Comparison of ENCODE assay signal across 17 mouse cellular contexts in genomic region chr6:128046799-128047198, GRCm38 (mm10).
DNase-seq lines count a peak whose midpoint lies in the region; ATAC-seq and TF ChIP-seq lines count a peak whose summit lies in the region.
"Had no signal": no experiment of that assay in that cellular context is flagged by ENCODE, and none has a peak within 500 bp of the region (broad histone marks: within the 10 kb centered on the region; RNA-seq: fewer than 3 reads in every experiment).

No protein-coding gene starts in this region.

- intact Hi-C loops in heart, postnatal 10 days (cut with DNase I), result no loop called here
- intact Hi-C loops in left cerebral cortex, postnatal 14 days (cut with DNase I), result no loop called here

- H3K27me3 ChIP-seq in C2C12 (ENCODE audit: control insufficient read depth, insufficient read depth, insufficient read length), result no peaks in the 10 kb centered on the region
- H3K27me3 ChIP-seq in intestine, embryonic 16.5 days (replicated peaks; ENCODE audit: control insufficient read depth, insufficient read depth, low read length), result no peaks in the 10 kb centered on the region
- no peaks in the 10 kb centered on the region for H3K27me3 ChIP-seq in forebrain, embryonic 10.5 days (ENCODE audit: poor library complexity, severe bottlenecking)
- H3K27me3 ChIP-seq: forebrain, embryonic 15.5 days; limb, embryonic 13.5 days had no signal

- no peaks in the 10 kb centered on the region for H3K9me3 ChIP-seq in intestine, embryonic 16.5 days (ENCODE audit: control insufficient read depth, low read length)
- no peaks in the 10 kb centered on the region for H3K9me3 ChIP-seq in forebrain, embryonic 10.5 days
- H3K9me3 ChIP-seq: forebrain, embryonic 15.5 days; limb, embryonic 13.5 days had no signal

- H3K4me3 ChIP-seq in C2C12 (ENCODE audit: insufficient read depth, poor library complexity, severe bottlenecking), result no peak overlapping the region
- no peak overlapping the region for H3K4me3 ChIP-seq in intestine, embryonic 16.5 days (ENCODE audit: low read length)
- no peak overlapping the region for H3K4me3 ChIP-seq in forebrain, embryonic 10.5 days
- H3K4me3 ChIP-seq: forebrain, embryonic 15.5 days; limb, embryonic 13.5 days had no signal

- peak; percentile 32; the same call in 1 of the 2 replicates for ATAC-seq in frontal cortex, adult (ENCODE audit: low TSS enrichment)
- ATAC-seq in intestine, embryonic 16.5 days, result no peak
- ATAC-seq: forebrain, embryonic 15.5 days had no signal

- no peaks in the 10 kb centered on the region for H3K36me3 ChIP-seq in C2C12 (ENCODE audit: control insufficient read depth, insufficient read depth)
- H3K36me3 ChIP-seq in intestine, embryonic 16.5 days (ENCODE audit: control insufficient read depth, insufficient read depth, low read length), result no peaks in the 10 kb centered on the region
- H3K36me3 ChIP-seq in forebrain, embryonic 10.5 days (replicated peaks), result no peaks in the 10 kb centered on the region
- H3K36me3 ChIP-seq: forebrain, embryonic 15.5 days had no signal

- H3K79me2 ChIP-seq in C2C12 (ENCODE audit: control insufficient read depth, insufficient read depth), result no peaks in the 10 kb centered on the region

- no peak overlapping the region for H3K4me2 ChIP-seq in intestine, embryonic 16.5 days (ENCODE audit: low read depth, low read length)
- H3K4me2 ChIP-seq: forebrain, embryonic 15.5 days; limb, embryonic 13.5 days had no signal

- H3K27ac ChIP-seq in intestine, embryonic 16.5 days (ENCODE audit: low read length), result no peak overlapping the region
- no peak overlapping the region for H3K27ac ChIP-seq in forebrain, embryonic 10.5 days
- H3K27ac ChIP-seq: forebrain, embryonic 15.5 days; limb, embryonic 13.5 days; macrophage had no signal

- WGBS in intestine, embryonic 16.5 days, result 68% methylated on average over 6 of the region's 6 CpGs
- 82% methylated on average over 6 of the region's 6 CpGs for WGBS in forebrain, embryonic 10.5 days

- no peaks in the 10 kb centered on the region; the same call in 1 of the 2 replicates for H3K4me1 ChIP-seq in intestine, embryonic 16.5 days (ENCODE audit: control insufficient read depth, insufficient read depth, low read length)
- H3K4me1 ChIP-seq in forebrain, embryonic 10.5 days, result peaks cover 38% of the 10 kb centered on the region

- no peak overlapping the region for H3ac ChIP-seq in C2C12 (ENCODE audit: control insufficient read depth, insufficient read length, low read depth)

- TF ChIP-seq CTCF in C2C12 (IDR thresholded peaks at IDR 0.05; ENCODE audit: control insufficient read depth, insufficient read depth, insufficient read length), result no peak

- no peak overlapping the region for H3K9ac ChIP-seq in intestine, embryonic 16.5 days (ENCODE audit: low read depth, low read length)
- H3K9ac ChIP-seq: forebrain, embryonic 15.5 days; limb, embryonic 13.5 days had no signal

- DNase-seq in frontal cortex, postnatal 10 days (ENCODE audit: low spot score in 2 of 2), result no peak
- DNase-seq in heart, adult 8-10 months (ENCODE audit: low spot score), result peak; percentile 61
- peak; percentile 70 to 82 for DNase-seq in heart, postnatal 10 days
- DNase-seq in forebrain, embryonic 10.5 days (ENCODE audit: extremely low spot score, low spot score), result no peak
- DNase-seq in left cerebral cortex, postnatal 14 days (ENCODE audit: low spot score in 2 of 2), result no peak
- DNase-seq: adrenal gland, adult 8-10 months; kidney, postnatal 14 days; layer of hippocampus, postnatal 36 days; lung, adult 18-20 months; midbrain, embryonic 14.5 days; thymus, postnatal 36 days had no signal

- no peaks in the 10 kb centered on the region for H3K79me3 ChIP-seq in C2C12 (ENCODE audit: low read depth)

TF ChIP-seq in C2C12, 6 proteins besides CTCF, POLR2A, EP300 and RAD21:
- TF ChIP-seq MYOD1 (IDR thresholded peaks at IDR 0.05; ENCODE audit: control insufficient read depth, insufficient read length, low read depth), result peak; percentile 32
- TF ChIP-seq USF1 (IDR thresholded peaks at IDR 0.05; ENCODE audit: low read depth), result no peak
TF ChIP-seq in C2C12: peak in this region for 1.

Comparison
In these comparisons a context has a peak if more than half of its experiments do, and no peak if none do; other contexts are left out.
1. DNase-seq: peak in heart, adult 8-10 months (single experiment) and heart, postnatal 10 days (2 of 2); none in frontal cortex, postnatal 10 days (0 of 2), forebrain, embryonic 10.5 days (single experiment) and left cerebral cortex, postnatal 14 days (0 of 2).